Mouse (Mus musculus) midbrain, embryonic 15.5 days (tissue): ENCODE data around the gene Igbp1b. TPM values are rescaled to one million over a fixed set of nuclear protein-coding genes. Genes with fewer than 3 reads are reported as not detected.

Source experiments
- ATAC-seq: fragments of 200-750 bp; cut with Nextera tagmentation; replicated peaks from 2 replicates; pipeline ENCODE4 v1.8.0; 2017; ENCODE audit warnings: moderate TSS enrichment
- H3K27ac ChIP-seq: fragments of 300-500 bp; sonication (generic); 2 replicates; pipeline ENCODE4 v1.5.1; 2015; ENCODE audit warnings: mild to moderate bottlenecking, inconsistent platforms
- H3K27me3 ChIP-seq: fragments of 300-500 bp; sonication (generic); replicated peaks from 2 replicates; pipeline ENCODE4 v1.6.1; 2015; ENCODE audit warnings: inconsistent platforms
- H3K36me3 ChIP-seq: fragments of 300-500 bp; sonication (generic); replicated peaks from 2 replicates; pipeline ENCODE4 v1.6.1; 2015; ENCODE audit warnings: inconsistent platforms
- H3K4me1 ChIP-seq: fragments of 300-500 bp; sonication (generic); 2 replicates; pipeline ENCODE4 v1.6.1; 2015; ENCODE audit warnings: inconsistent platforms
- H3K4me2 ChIP-seq: fragments of 300-500 bp; sonication (generic); 2 replicates; pipeline ENCODE4 v1.6.1; 2015; ENCODE audit warnings: inconsistent platforms, mild to moderate bottlenecking, moderate library complexity
- H3K4me3 ChIP-seq: fragments of 300-500 bp; sonication (generic); 2 replicates; pipeline ENCODE4 v1.5.1; 2015; ENCODE audit warnings: mild to moderate bottlenecking, inconsistent platforms
- H3K9ac ChIP-seq: fragments of 300-500 bp; sonication (generic); 2 replicates; pipeline ENCODE4 v1.6.1; 2015; ENCODE audit warnings: mild to moderate bottlenecking, inconsistent platforms
- H3K9me3 ChIP-seq: fragments of 300-500 bp; sonication (generic); 2 replicates; pipeline ENCODE4 v1.6.1; 2016; ENCODE audit warnings: inconsistent platforms
- WGBS: fragments of 180-500 bp; shearing (Covaris S2); methylation state at CpG from one replicate; pipeline ENCODE4 v1.1.7; 2015; ENCODE audit warnings: mixed read lengths; 5-methylcytosine and 5-hydroxymethylcytosine counted together
- polyA plus RNA-seq: library from polyadenylated mRNA; unstranded; fragments of >200 nt; fragmentation: Nextera tagmentation; extraction: Ambion mirVana; gene quantifications from 2 replicates; pipeline ENCODE4 v1.2.1, GENCODE M21; 2015

The Igbp1b gene
- polyA plus RNA-seq = 0.15 and 0.31 TPM in 2 replicates

- WGBS = 48% methylated on average over 3 of the region's 3 CpGs
- H3K4me2 ChIP-seq = no peak within 1 kb of the TSS
Measured at GRCm38 (mm10) chr6:138658516-138658915, at the start of gene Igbp1b. Gene Igbp1b (minus strand): TSS chr6:138658544.

DNA sequence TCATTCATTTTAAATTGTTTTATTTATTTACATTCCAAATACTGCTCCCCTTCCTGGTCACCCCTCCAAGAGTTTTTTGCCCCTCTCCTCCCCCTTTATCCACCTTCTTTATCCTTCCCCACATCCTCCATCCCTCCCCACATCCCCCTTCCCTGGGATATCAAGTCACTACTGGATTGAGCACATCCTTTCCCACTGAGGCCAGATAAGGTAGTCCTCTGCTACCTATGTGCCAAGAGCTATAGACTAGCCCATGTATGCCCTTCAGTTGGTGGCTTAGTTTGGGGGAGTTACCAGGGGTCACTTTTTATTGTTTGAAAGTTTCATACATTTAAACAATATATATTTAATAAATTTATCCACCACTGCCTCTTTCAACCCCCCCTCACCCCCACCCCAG is 24.6 kb upstream of the Igbp1b start:
- Histone ChIP-seq H3K9ac (no peak overlapping the region), H3K9me3 (no peaks in the 10 kb centered on the region), H3K4me1 (no peaks in the 10 kb centered on the region), H3K4me2 (no peak overlapping the region), H3K4me3 (no peak overlapping the region), H3K27me3 (no peaks in the 10 kb centered on the region), H3K36me3 (no peaks in the 10 kb centered on the region), H3K27ac (no peak overlapping the region)
- no peak for ATAC-seq

More at GRCm38 (mm10) chr6:138658516-138658915, at the start of gene Igbp1b:
- Histone ChIP-seq H3K36me3 (no peaks in the 10 kb centered on the region), H3K9ac (no peak within 1 kb of the TSS), H3K4me3 (no peak within 1 kb of the TSS), H3K4me1 (no peaks in the 10 kb centered on the region), H3K27me3 (no peaks in the 10 kb centered on the region), H3K9me3 (no peaks in the 10 kb centered on the region), H3K27ac (no peak within 1 kb of the TSS)
- ATAC-seq = peak; percentile 78

DNA sequence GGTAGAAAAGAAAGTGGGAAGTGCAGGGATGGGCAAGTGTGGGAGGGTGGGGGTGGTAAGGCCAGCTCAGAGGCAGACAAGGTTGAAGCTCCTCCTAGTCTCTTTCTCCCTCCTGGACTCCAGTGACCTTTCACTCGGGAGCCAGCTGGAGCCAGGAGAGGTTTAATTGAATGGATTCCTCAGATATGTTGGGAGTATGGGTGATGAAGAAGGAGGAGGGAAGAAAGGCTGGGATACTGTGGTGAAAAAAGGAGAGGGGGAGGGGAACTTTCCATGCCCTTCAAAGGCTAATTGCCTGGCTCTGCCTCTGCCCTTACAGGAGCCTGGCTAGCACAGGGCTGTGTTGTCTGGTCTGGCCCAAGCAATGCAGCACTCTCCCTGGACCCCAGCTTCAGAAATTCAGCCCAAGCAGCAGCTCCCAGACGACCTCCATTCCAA is 14.4 kb upstream of the Igbp1b start:
- Histone ChIP-seq H3K27ac (no peak overlapping the region), H3K4me1 (0 out of 2 replicates have a peak, but pooled peaks cover 5% of the 10 kb centered on the region), H3K36me3 (no peaks in the 10 kb centered on the region), H3K9ac (no peak overlapping the region), H3K27me3 (no peaks in the 10 kb centered on the region), H3K9me3 (no peaks in the 10 kb centered on the region), H3K4me3 (no peak overlapping the region), H3K4me2 (no peak overlapping the region)
- WGBS = 6% methylated on average over 2 of the region's 2 CpGs
- peak; percentile 77 for ATAC-seq

GRCm38 (mm10) chr6:138665416-138665815 is 7.1 kb upstream of the Igbp1b start:
- Histone ChIP-seq H3K27ac (no peak overlapping the region), H3K27me3 (no peaks in the 10 kb centered on the region), H3K4me1 (no peaks in the 10 kb centered on the region), H3K36me3 (no peaks in the 10 kb centered on the region), H3K4me3 (no peak overlapping the region), H3K9ac (no peak overlapping the region), H3K9me3 (no peaks in the 10 kb centered on the region), H3K4me2 (no peak overlapping the region)
- WGBS = 77% methylated on average over 3 of the region's 3 CpGs
- ATAC-seq = no peak

DNA sequence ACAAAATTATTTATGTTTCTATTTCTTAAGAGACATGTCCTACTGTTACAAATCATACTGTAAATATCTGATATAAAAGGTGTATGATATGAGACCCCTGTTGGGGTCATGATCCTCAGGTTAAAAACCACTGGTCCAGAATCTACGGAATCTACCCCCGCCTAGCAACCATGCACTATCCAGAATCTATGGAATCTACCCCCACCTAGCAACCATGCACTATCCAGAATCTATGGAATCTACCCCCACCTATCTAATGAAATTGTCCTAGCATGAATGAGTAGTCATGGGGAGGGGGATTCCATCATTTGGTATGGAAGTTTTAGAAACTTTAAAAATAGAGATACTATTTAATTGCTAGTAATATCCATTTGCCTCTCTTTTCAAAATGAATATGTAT is 12.7 kb downstream of the Igbp1b start:
- WGBS = 94% methylated on average over 2 of the region's 2 CpGs
- H3K27me3 ChIP-seq = no peaks in the 10 kb centered on the region
- no peak overlapping the region for H3K9ac ChIP-seq
- no peak for ATAC-seq
- no peak overlapping the region for H3K4me2 ChIP-seq
- H3K27ac ChIP-seq = no peak overlapping the region
- H3K9me3 ChIP-seq = no peaks in the 10 kb centered on the region
- no peaks in the 10 kb centered on the region for H3K4me1 ChIP-seq
- no peaks in the 10 kb centered on the region for H3K36me3 ChIP-seq
- no peak overlapping the region for H3K4me3 ChIP-seq

- no peaks in the 10 kb centered on the region for H3K36me3 ChIP-seq
- ATAC-seq = no peak
- 70% methylated on average over 4 of the region's 4 CpGs for WGBS
- no peak overlapping the region for H3K27ac ChIP-seq
- no peak overlapping the region for H3K9ac ChIP-seq
- no peaks in the 10 kb centered on the region for H3K27me3 ChIP-seq
- H3K9me3 ChIP-seq = no peaks in the 10 kb centered on the region
- no peak overlapping the region for H3K4me2 ChIP-seq
- no peak overlapping the region for H3K4me3 ChIP-seq
- no peaks in the 10 kb centered on the region for H3K4me1 ChIP-seq
Measured at GRCm38 (mm10) chr6:138639351-138639750, 19.0 kb downstream of the Igbp1b start.

- no peaks in the 10 kb centered on the region for H3K4me1 ChIP-seq
- no peaks in the 10 kb centered on the region for H3K27me3 ChIP-seq
- no peak overlapping the region for H3K4me3 ChIP-seq
- H3K9me3 ChIP-seq = no peaks in the 10 kb centered on the region
- H3K4me2 ChIP-seq = no peak overlapping the region
- H3K36me3 ChIP-seq = no peaks in the 10 kb centered on the region
- H3K9ac ChIP-seq = no peak overlapping the region
- ATAC-seq = no peak
- no peak overlapping the region for H3K27ac ChIP-seq
Measured at GRCm38 (mm10) chr6:138620786-138621185, 37.6 kb downstream of the Igbp1b start.

GRCm38 (mm10) chr6:138618396-138618795 is 39.9 kb downstream of the Igbp1b start:
- no peak overlapping the region for H3K27ac ChIP-seq
- WGBS = 85% methylated on average over 3 of the region's 3 CpGs
- H3K4me2 ChIP-seq = no peak overlapping the region
- no peaks in the 10 kb centered on the region for H3K27me3 ChIP-seq
- no peak overlapping the region for H3K4me3 ChIP-seq
- ATAC-seq = no peak
- H3K4me1 ChIP-seq = no peaks in the 10 kb centered on the region
- no peaks in the 10 kb centered on the region for H3K9me3 ChIP-seq
- no peaks in the 10 kb centered on the region for H3K36me3 ChIP-seq
- no peak overlapping the region for H3K9ac ChIP-seq

Other genes starting within 250 kb of the Igbp1b start
- 167 and 188 TPM in 2 replicates for gene Lmo3, start 76.6 kb downstream of the Igbp1b start, polyA plus RNA-seq